Mouse (Mus musculus) lung, embryonic 14.5 days (tissue): ENCODE results near the gene Pigv. TPM values are rescaled to one million over a fixed set of nuclear protein-coding genes. Genes with fewer than 3 reads are reported as not detected.

Experiments
- ATAC-seq: fragments of 200-750 bp; cut with Nextera tagmentation; 2 replicates; pipeline ENCODE4 v1.8.0; 2017; ENCODE audit warnings: mild to moderate bottlenecking, moderate TSS enrichment, moderate library complexity; ENCODE audit not compliant: insufficient read depth
- DNase-seq: peaks from one replicate; pipeline ENCODE4 v3.0.0-alpha.2; 2015
- H3K27ac ChIP-seq: fragments of 300-500 bp; sonication (generic); 2 replicates; pipeline ENCODE4 v1.5.1; 2014; ENCODE audit warnings: low read depth, mild to moderate bottlenecking, moderate library complexity
- H3K27me3 ChIP-seq: fragments of 300-500 bp; sonication (generic); 2 replicates; pipeline ENCODE4 v1.6.1; 2014; ENCODE audit warnings: low read length, control low read depth; ENCODE audit not compliant: insufficient read depth
- H3K36me3 ChIP-seq: fragments of 300-500 bp; sonication (generic); 2 replicates; pipeline ENCODE4 v1.6.1; 2014; ENCODE audit warnings: control low read depth; ENCODE audit not compliant: insufficient read depth
- H3K4me1 ChIP-seq: fragments of 300-500 bp; sonication (generic); 2 replicates; pipeline ENCODE4 v1.6.1; 2014; ENCODE audit warnings: antibody characterized with exemption, control low read depth; ENCODE audit not compliant: insufficient read depth
- H3K4me2 ChIP-seq: fragments of 300-500 bp; sonication (generic); 2 replicates; pipeline ENCODE4 v1.6.1; 2014; ENCODE audit warnings: mild to moderate bottlenecking
- H3K4me3 ChIP-seq: fragments of 300-500 bp; sonication (generic); 2 replicates; pipeline ENCODE4 v1.5.1; 2014; ENCODE audit warnings: low read depth, low read length
- H3K9ac ChIP-seq: fragments of 300-500 bp; sonication (generic); 2 replicates; pipeline ENCODE4 v1.6.1; 2014
- H3K9me3 ChIP-seq: fragments of 300-500 bp; sonication (generic); 2 replicates; pipeline ENCODE4 v1.6.1; 2016; ENCODE audit warnings: low read depth, low read length, control low read depth
- CTCF ChIP-seq: IDR thresholded peaks from 2 replicates; pipeline ENCODE4 v1.5.1; 2016; ENCODE audit warnings: antibody characterized with exemption, low read depth
- WGBS: fragments of 180-500 bp; shearing (Covaris S2); extraction: QIAGEN DNeasy Blood & Tissue Kit; methylation state at CpG from one replicate; pipeline ENCODE4 v1.1.7; 2014; 5-methylcytosine and 5-hydroxymethylcytosine counted together
- polyA plus RNA-seq: library from polyadenylated mRNA; unstranded; fragments of >200 nt; fragmentation: Nextera tagmentation; extraction: Ambion mirVana; gene quantifications from 2 replicates; pipeline ENCODE4 v1.2.1, GENCODE M21; 2014

Pigv gene
- polyA plus RNA-seq: 13.9 and 14.5 TPM in 2 replicates

DNA sequence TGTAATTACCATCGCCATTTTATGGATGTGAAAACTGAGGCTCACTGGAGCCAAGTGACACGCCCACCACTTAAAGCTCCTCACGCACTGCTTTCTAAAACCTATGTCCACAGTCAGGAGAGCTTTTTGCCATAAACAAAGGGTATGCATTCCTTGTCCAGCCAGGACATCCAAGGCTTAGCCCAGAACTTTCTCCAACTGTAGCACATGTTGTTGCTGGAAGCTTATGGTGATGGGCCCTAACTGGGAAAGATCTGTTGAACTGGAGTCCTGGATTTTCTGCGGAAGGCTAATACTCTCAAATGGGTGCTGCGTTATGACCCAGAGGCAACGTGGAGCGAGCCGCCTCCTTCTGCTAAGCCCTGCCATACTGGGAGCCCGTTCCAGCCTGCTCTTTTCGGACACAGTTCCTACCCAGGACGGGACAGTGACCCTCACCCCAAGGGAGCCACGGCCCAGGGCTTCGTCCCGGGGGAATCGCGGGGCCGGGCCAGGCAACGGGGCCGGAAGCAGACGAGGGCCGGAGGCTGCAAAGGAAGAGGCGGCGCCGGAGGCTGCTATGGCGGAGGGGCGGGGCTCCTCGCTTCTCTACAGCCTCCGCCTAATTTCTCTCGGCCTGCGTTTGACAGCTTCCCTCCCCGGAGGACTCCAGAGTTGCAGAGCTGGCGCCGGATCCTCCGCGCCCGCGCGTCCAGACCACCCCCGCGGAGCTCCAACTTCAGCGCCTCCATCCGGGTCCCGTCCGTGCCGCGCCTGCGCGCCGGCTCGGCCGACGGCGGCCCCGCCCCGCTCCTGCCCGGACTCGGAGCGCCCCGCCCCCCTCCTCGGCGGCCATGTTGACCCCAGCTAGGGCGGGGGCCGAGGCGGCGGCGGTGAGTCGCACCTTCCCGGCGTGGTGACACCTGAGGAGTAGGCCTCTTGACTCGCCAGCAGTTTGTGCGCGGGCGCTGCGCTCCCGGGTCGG is at the start of gene Pigv:
Gene Pigv, minus strand, starts transcription at position 767 of the 964 bp plus-strand sequence.
- no peaks in the 10 kb centered on the region for H3K9me3 ChIP-seq
- peak within 1 kb of the TSS; percentile 74 for H3K9ac ChIP-seq
- H3K4me2 ChIP-seq: peak within 1 kb of the TSS; percentile 90
- no peaks in the 10 kb centered on the region for H3K27me3 ChIP-seq
- H3K27ac ChIP-seq: peak within 1 kb of the TSS; percentile 99
- H3K4me1 ChIP-seq: peaks cover 36% of the 10 kb centered on the region
- ATAC-seq (peak; percentile 88), DNase-seq (peak; percentile 95)
- H3K4me3 ChIP-seq: peak within 1 kb of the TSS; percentile 72
- H3K36me3 ChIP-seq: 0 out of 2 replicates have a peak, but pooled peaks cover 9% of the 10 kb centered on the region
- TF ChIP-seq CTCF: no peak
- WGBS: under 1% methylated on average over 76 of the region's 76 CpGs

DNA sequence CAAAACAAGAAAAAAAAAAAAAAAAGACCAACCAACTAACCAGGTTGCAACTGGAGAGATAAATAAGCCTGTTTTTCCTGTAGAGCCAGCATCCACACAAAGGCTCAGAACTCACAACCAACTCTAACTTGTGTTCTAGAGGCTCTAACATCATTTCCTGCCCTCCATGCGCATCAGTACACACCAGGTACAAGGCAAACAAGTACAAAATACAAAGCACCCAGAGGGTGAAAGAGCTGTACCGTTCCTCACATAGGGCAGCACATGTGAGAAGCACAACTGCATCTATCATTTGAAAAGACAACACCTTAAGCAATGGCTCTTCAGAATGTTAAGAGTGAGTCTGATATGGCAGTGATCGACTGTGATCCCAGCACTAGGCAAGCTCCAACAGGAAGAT is 47.3 kb upstream of the Pigv start:
- no peak for TF ChIP-seq CTCF
- Histone ChIP-seq H3K27me3 (no peaks in the 10 kb centered on the region), H3K4me1 (no peaks in the 10 kb centered on the region), H3K36me3 (peaks cover 91% of the 10 kb centered on the region), H3K9ac (no peak overlapping the region), H3K9me3 (no peaks in the 10 kb centered on the region), H3K4me2 (no peak overlapping the region), H3K4me3 (no peak overlapping the region), H3K27ac (no peak overlapping the region)
- DNase-seq: no peak
- 84% methylated on average over 3 of the region's 3 CpGs for WGBS
- no peak for ATAC-seq

DNA sequence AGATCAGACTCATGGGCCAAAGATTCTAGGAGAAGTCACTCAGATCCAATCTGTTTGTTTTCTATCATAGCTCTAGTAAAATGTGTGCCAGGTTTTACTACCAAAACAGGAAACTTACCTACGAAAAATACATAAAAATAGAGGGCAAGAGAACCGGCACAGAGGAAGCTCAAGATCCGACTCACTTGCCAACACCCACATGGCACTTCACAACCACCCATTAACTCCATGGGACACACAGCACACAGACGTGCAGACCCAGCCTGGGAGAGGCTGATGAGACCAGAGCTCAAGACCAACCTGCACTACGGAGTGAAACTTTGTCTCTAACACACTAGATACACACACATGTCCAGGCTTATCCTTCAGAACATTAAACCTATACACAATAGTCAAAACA is 40.3 kb upstream of the Pigv start:
- H3K9ac ChIP-seq: no peak overlapping the region
- no peak for ATAC-seq
- H3K4me3 ChIP-seq: no peak overlapping the region
- H3K4me1 ChIP-seq: 0 out of 2 replicates have a peak, but pooled peaks cover 5% of the 10 kb centered on the region
- no peak overlapping the region for H3K27ac ChIP-seq
- H3K4me2 ChIP-seq: no peak overlapping the region
- no peaks in the 10 kb centered on the region for H3K9me3 ChIP-seq
- H3K27me3 ChIP-seq: no peaks in the 10 kb centered on the region
- WGBS: 76% methylated on average over 5 of the region's 5 CpGs
- peaks cover 85% of the 10 kb centered on the region for H3K36me3 ChIP-seq
- no peak for DNase-seq
- no peak for TF ChIP-seq CTCF

DNA sequence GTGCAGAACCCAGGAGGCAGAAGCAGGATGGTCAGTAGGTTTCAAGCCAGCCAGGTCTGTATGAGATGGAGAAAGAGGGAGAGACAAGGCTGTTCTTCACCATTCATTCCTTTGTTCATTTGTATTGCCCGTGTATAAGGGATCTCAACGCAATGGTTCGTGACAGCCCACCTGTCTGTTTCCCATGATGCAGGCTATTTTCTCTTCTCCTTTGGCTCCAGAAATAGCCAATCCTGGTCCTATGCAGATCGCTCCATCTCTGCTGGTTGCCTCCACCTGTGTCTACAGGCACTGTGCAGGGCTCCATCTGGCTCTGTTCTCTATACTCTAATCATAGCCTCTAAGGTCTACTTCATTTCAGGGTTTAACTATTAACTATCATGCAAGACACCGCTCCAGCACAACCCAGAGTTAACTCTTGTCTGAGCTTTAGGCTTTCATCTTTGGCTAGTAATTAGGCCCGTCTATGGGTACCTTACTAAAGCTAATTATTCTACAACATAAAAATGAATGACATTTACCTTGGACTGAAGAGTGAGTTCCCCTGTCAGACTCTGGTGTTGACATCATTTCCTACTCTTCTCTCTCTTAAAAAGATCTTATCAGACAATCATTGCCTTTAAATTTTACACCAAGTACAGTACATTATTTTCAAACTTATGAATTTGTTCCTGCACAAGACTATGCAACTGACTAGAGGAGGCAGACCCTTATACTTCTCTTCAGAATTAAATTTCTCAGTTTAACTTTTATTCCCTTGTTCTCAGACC is 39.0 kb upstream of the Pigv start:
- H3K27me3 ChIP-seq: no peaks in the 10 kb centered on the region
- no peak for DNase-seq
- no peak overlapping the region for H3K27ac ChIP-seq
- no peak overlapping the region for H3K4me2 ChIP-seq
- TF ChIP-seq CTCF: no peak
- H3K36me3 ChIP-seq: peaks cover 82% of the 10 kb centered on the region
- no peaks in the 10 kb centered on the region for H3K9me3 ChIP-seq
- H3K4me3 ChIP-seq: no peak overlapping the region
- no peak for ATAC-seq
- 0 out of 2 replicates have a peak, but pooled peaks cover 11% of the 10 kb centered on the region for H3K4me1 ChIP-seq
- 87% methylated on average over 6 of the region's 6 CpGs for WGBS
- H3K9ac ChIP-seq: no peak overlapping the region

DNA sequence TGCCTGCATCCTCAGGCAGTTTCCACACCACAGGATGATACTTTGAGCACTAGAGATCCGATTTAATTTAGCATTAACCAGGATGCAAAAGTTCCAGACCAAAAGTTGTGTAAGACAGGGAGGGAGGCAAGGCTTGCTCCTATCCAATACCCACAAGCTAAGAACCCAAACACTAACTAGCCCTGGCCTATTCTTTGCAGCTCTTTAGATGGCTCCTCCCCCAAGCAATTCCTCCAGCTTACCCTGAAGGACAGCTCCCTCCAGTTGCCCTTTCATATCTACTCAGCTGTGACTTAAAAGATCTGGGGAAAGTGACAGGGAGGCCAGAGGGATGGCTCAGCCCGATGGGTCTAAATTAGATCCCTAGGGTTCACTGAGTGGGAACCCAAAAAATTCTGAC is 36.9 kb upstream of the Pigv start:
- no peak overlapping the region for H3K4me3 ChIP-seq
- no peak for TF ChIP-seq CTCF
- H3K27ac ChIP-seq: no peak overlapping the region
- 56% methylated on average over 2 of the region's 2 CpGs for WGBS
- no peaks in the 10 kb centered on the region for H3K27me3 ChIP-seq
- no peak for ATAC-seq
- no peak overlapping the region for H3K4me2 ChIP-seq
- peaks cover 82% of the 10 kb centered on the region for H3K36me3 ChIP-seq
- no peak overlapping the region for H3K9ac ChIP-seq
- no peaks in the 10 kb centered on the region for H3K9me3 ChIP-seq
- H3K4me1 ChIP-seq: peaks cover 19% of the 10 kb centered on the region; the same call in 1 of the 2 replicates
- DNase-seq: no peak

DNA sequence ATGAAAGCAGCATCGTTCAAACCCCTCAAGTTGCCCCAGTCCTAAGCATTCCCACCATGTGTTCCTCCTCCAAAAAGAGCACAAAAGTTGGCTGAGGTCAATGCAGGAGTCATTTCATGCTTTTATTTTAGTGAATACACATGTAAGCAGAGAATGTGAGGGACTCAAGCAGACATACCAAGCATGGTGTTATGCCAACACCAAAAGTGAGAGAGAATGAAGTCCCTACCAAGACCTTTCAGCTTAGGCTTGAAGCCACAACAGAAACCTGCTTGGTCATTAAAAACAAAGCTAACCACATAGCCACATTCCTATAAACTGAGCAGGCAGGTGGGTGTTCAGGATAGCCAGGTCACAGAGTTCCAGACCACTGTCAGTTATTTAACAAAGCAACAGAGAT is 35.0 kb upstream of the Pigv start:
- TF ChIP-seq CTCF: no peak
- 57% methylated on average over 1 of the region's 1 CpGs for WGBS
- H3K4me3 ChIP-seq: no peak overlapping the region
- ATAC-seq (no peak), DNase-seq (no peak)
- no peak overlapping the region for H3K9ac ChIP-seq
- peaks cover 76% of the 10 kb centered on the region for H3K36me3 ChIP-seq
- peak overlapping the region; percentile 77 for H3K27ac ChIP-seq
- H3K27me3 ChIP-seq: no peaks in the 10 kb centered on the region
- H3K4me2 ChIP-seq: peak overlapping the region; percentile 19; the same call in 1 of the 2 replicates
- no peaks in the 10 kb centered on the region for H3K9me3 ChIP-seq
- H3K4me1 ChIP-seq: peaks cover 19% of the 10 kb centered on the region; the same call in 1 of the 2 replicates
